ENCODE assay signal across 7 mouse cellular contexts in the genomic region with DNA sequence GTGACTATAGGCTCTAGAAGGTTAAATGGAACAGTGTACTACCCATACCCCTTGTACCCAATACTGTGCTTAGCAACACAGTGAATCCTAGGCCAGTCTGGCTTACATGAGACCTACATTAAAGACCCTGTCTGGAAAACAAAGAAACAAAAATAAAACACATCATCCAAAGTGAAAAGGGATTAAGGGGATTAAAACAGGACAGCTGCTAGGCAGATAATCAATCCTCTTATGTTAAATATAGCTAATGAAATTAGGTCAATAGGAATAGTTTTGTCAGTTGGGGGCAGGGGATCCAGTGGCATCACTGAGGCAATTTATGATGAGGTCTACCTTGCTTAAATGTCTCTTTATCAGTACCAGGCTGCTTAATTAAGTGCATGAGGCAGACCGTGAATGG. TPM values are rescaled to one million over a fixed set of nuclear protein-coding genes. Genes with fewer than 3 reads are reported as not detected.
DNase-seq lines count a peak whose midpoint lies in the region; ATAC-seq lines count a peak whose summit lies in the region.

A gene (plus strand): TSS at position 322 of the 400 bp plus-strand sequence.

- 81% methylated on average over 1 of the region's 1 CpGs for WGBS in lung, embryonic 15.5 days
- 83% methylated on average over 1 of the region's 1 CpGs for WGBS in embryonic facial prominence, embryonic 11.5 days
- 82% methylated on average over 1 of the region's 1 CpGs for WGBS in hindbrain, embryonic 13.5 days
- 90% methylated on average over 1 of the region's 1 CpGs for WGBS in neural tube, embryonic 12.5 days

- no peak within 1 kb of the TSS for H3K4me2 ChIP-seq in lung, embryonic 15.5 days
- H3K4me2 ChIP-seq in embryonic facial prominence, embryonic 11.5 days (ENCODE audit: low read depth, low read length): no peak within 1 kb of the TSS
- no peak within 1 kb of the TSS for H3K4me2 ChIP-seq in hindbrain, embryonic 13.5 days
- no peak within 1 kb of the TSS for H3K4me2 ChIP-seq in neural tube, embryonic 12.5 days (replicated peaks)

- no peaks in the 10 kb centered on the region for H3K27me3 ChIP-seq in lung, embryonic 15.5 days
- no peaks in the 10 kb centered on the region for H3K27me3 ChIP-seq in embryonic facial prominence, embryonic 11.5 days (ENCODE audit: control insufficient read depth, insufficient read depth, low read length)
- no peaks in the 10 kb centered on the region for H3K27me3 ChIP-seq in hindbrain, embryonic 13.5 days
- no peaks in the 10 kb centered on the region for H3K27me3 ChIP-seq in neural tube, embryonic 12.5 days (replicated peaks)

- no peaks in the 10 kb centered on the region for H3K9me3 ChIP-seq in lung, embryonic 15.5 days
- H3K9me3 ChIP-seq in embryonic facial prominence, embryonic 11.5 days (replicated peaks; ENCODE audit: control insufficient read depth, low read length): no peaks in the 10 kb centered on the region
- no peaks in the 10 kb centered on the region for H3K9me3 ChIP-seq in hindbrain, embryonic 13.5 days
- H3K9me3 ChIP-seq in neural tube, embryonic 12.5 days: no peaks in the 10 kb centered on the region

- H3K4me1 ChIP-seq in lung, embryonic 15.5 days: no peaks in the 10 kb centered on the region
- H3K4me1 ChIP-seq in embryonic facial prominence, embryonic 11.5 days (ENCODE audit: control insufficient read depth, insufficient read depth, low read length): no peaks in the 10 kb centered on the region
- no peaks in the 10 kb centered on the region for H3K4me1 ChIP-seq in hindbrain, embryonic 13.5 days (replicated peaks)
- H3K4me1 ChIP-seq in neural tube, embryonic 12.5 days: no peaks in the 10 kb centered on the region

- H3K4me3 ChIP-seq in lung, embryonic 15.5 days: no peak within 1 kb of the TSS
- no peak within 1 kb of the TSS for H3K4me3 ChIP-seq in embryonic facial prominence, embryonic 11.5 days (ENCODE audit: low read depth, low read length)
- H3K4me3 ChIP-seq in hindbrain, embryonic 13.5 days: no peak within 1 kb of the TSS
- H3K4me3 ChIP-seq in neural tube, embryonic 12.5 days: no peak within 1 kb of the TSS

- no peaks in the 10 kb centered on the region for H3K36me3 ChIP-seq in lung, embryonic 15.5 days
- no peaks in the 10 kb centered on the region for H3K36me3 ChIP-seq in embryonic facial prominence, embryonic 11.5 days (replicated peaks; ENCODE audit: control insufficient read depth, insufficient read depth, low read depth, low read length)
- no peaks in the 10 kb centered on the region for H3K36me3 ChIP-seq in hindbrain, embryonic 13.5 days
- no peaks in the 10 kb centered on the region for H3K36me3 ChIP-seq in neural tube, embryonic 12.5 days

- H3K9ac ChIP-seq in lung, embryonic 15.5 days: no peak within 1 kb of the TSS
- no peak within 1 kb of the TSS for H3K9ac ChIP-seq in embryonic facial prominence, embryonic 11.5 days (replicated peaks; ENCODE audit: low read length)
- H3K9ac ChIP-seq in hindbrain, embryonic 13.5 days: no peak within 1 kb of the TSS
- H3K9ac ChIP-seq in neural tube, embryonic 12.5 days: no peak within 1 kb of the TSS

- no peak within 1 kb of the TSS for H3K27ac ChIP-seq in lung, embryonic 15.5 days
- no peak within 1 kb of the TSS for H3K27ac ChIP-seq in embryonic facial prominence, embryonic 11.5 days (replicated peaks; ENCODE audit: low read depth, low read length)
- no peak within 1 kb of the TSS for H3K27ac ChIP-seq in hindbrain, embryonic 13.5 days
- H3K27ac ChIP-seq in neural tube, embryonic 12.5 days: no peak within 1 kb of the TSS

- DNase-seq in lung, postnatal 14 days: no peak
- no peak for DNase-seq in embryonic facial prominence, embryonic 11.5 days (ENCODE audit: low spot score)
- no peak for DNase-seq in c-Kit-positive CD71-positive TER-119-positive erythroid progenitor cells, embryonic 14.5 days (ENCODE audit: low spot score)
- no peak for DNase-seq in embryo, embryonic 9.5 days (ENCODE audit: extremely low spot score)

- ATAC-seq in lung, embryonic 15.5 days (ENCODE audit: borderline replicate concordance, extremely low read depth, low FRiP score, low TSS enrichment): no peak
- ATAC-seq in embryonic facial prominence, embryonic 11.5 days (replicated peaks; ENCODE audit: insufficient number of reproducible peaks, low FRiP score, low TSS enrichment, low read depth): no peak
- no peak for ATAC-seq in hindbrain, embryonic 13.5 days (ENCODE audit: low FRiP score)
- no peak for ATAC-seq in neural tube, embryonic 12.5 days (ENCODE audit: low FRiP score, low read depth)

RNA-seq across cellular contexts. Expression of the gene that starts here (rescaled TPM):
- 12.4 and 13.5 TPM in 2 replicates for polyA plus RNA-seq in lung, embryonic 15.5 days (2015; fragmentation: Nextera tagmentation; extraction: Ambion mirVana)
- polyA plus RNA-seq in embryonic facial prominence, embryonic 11.5 days (2014; fragmentation: Nextera tagmentation; extraction: Ambion mirVana): 12.7 and 12.9 TPM in 2 replicates
- polyA plus RNA-seq in hindbrain, embryonic 13.5 days (2015; fragmentation: Nextera tagmentation; extraction: Ambion mirVana): 17.9 and 18.3 TPM in 2 replicates
- 15.2 and 16.7 TPM in 2 replicates for polyA plus RNA-seq in neural tube, embryonic 12.5 days (2016; fragmentation: Nextera tagmentation; extraction: Ambion mirVana)
